Mouse (Mus musculus): ENCODE measurements around the gene Dpep1.
A peak's percentile ranks its signal among the peaks of the same experiment; 100 is the strongest.
"Not testable (repeated sequence)": the region's sequence is repeated elsewhere in the genome, so short reads cannot be mapped to it uniquely, and the experiment has no call there.

Dpep1 gene

DNA sequence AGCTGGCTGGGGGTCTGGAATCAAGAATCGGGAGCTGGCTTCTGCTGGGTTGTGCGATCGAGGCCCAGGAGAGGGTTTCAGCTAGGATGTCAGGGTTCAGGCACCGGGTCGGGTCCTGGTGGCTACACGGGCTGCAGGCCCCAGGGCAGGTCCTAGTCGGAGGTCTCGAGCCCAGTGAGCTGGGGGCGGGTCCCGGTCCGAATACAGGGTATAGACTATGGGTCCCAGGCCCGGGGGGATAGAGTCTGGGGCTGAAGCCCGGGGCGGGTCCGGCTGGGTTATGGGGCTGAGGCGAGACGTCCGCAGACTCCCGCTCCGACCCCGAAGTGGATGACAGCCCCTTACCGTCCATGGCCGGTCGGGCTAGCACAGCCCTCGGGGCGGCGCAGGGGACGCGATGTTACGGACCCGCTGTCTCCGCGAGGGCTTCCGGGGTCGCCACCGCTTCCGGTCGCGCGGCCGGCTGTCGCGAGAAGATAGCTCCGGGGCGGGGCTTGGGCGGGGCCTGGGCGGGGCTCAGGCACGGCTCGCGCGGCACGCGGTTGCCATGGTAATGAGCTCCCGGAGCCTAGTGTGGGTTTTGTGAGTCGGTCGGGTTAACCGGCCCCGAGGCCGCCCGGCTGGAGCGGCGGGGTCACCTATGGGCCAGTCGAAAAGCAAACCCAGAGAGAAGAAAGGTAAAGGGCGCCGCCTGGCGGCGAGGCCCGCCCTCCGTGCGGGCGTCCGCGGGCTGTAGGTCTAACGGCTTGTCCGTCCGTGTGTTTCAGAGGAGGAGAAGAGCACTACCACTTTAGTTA, 26.5 kb downstream of the Dpep1 start, which contains the start of the genes Chmp1a and Spata33:
Gene Chmp1a, minus strand, starts transcription at position 443 of the 797 bp plus-strand sequence.
Gene Spata33, plus strand, starts transcription at position 512 of the 797 bp plus-strand sequence.
- no peak for DNase-seq (ENCODE audit: low spot score)

DNA sequence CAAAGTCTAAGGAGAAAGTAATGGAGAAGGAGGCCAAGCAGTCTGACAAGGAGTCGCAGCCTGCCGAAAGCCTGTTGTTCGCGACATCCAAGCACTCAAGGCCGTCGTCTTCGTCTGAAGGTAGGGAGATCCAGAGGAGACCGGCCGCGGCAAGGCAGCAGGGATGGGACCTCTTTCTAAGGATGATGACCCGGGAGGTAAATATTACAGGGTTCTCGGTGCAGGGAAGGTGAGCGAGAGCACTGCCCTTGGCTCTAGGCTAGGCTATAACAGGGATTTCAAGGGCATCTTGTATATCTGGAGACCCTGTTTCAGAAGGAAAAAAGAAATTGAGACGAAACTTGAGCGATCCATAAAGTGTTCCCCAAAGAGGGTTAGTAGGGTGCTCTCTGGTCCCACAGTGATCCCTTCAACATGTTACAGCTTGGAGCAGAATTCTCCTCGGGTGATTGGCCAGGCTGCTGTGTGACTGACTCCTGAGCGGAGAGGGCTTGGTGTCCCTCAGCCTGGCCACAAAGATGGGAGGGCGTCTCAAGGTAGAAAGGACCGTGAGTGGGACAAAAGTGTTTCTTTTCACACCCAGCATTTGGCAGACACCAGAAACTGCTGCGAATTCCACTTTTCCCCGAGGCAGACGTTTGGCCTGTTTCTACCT, 27.2 kb downstream of the Dpep1 start:
- DNase-seq (ENCODE audit: low spot score) = no peak

DNA sequence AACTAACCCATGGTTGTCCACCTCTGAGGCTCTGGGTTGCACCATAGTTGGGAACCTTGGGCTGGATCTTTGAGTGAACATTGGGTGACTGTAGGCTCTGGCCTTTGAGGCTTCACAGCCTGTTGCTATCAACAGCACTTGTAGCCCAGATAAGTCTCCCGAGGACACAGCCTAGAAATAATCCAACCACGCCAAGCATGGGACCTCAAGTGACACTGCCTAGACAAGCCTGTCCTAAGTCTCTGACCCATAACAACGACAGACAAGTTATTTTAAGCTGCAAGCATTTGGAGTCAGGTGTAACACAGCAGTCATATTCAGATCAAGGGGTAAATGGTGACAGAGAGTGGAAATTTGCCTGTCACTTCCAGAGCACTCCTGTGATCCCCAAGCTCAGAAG, 29.4 kb downstream of the Dpep1 start:
- DNase-seq (ENCODE audit: low spot score) = no peak

DNA sequence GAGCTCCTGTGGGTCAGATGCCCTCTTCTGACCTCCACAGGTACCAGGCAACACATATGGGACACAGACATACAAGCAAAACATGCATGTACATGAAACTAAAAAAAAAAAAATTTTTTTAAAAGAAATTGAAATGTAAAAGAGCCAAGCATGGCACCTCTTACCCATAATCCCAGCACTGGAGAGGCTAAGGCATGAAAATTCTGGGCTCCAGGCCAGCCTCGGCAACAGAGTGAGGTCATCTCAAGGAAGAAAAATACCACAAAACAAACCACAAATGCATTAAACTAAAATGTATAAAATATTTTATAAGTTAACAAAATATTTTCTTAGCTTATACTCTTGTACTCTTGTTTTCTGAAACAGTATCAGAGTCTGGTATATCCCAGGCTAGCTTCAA, 34.9 kb downstream of the Dpep1 start:
- DNase-seq (ENCODE audit: low spot score) = no peak

DNA sequence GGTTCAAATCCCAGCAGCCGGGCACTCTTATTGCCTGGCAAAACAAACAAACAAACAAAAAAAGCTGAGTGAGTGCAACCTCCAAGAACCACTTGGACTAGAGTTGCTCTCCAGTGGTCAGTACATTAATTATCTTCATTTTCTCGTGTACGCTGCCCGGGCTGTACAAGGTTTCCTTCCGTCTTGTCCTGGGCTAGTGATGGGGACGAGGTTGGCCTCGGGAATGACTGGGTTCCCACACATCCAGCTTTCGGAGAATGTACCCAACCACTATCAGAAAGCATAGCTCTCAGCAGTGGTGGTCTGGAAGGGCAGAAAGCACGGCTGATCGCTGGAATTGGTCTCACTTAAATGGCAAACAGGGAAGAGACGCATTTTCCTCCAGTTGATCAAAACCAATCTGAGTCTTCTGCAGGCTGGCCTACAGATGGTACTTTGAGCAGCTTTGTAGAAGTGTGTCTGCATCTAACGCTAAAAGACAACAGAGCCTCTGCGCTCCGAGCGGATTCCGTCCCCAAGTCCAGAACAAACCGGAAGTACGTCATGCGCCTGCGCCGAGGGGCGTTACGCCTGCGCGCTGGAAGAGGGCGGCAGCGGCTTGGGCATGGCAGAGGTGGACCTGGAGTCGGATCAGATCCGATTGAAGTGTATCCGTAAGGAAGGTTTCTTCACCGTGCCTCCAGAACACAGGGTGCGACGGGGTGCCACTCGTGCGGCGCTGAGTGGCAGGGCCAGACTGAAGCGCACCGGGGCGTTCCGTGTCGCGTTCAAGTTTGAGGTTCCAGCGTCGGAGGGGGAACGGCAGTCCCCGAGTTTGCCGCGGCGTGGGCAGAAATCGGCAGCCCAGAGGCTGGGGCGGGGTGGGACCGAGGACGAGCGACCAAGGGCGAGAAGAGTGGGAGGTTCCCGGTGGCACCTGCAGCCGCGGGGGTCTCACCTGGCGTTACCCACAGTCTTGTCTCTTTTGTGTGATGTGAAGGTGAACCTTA, 38.5 kb downstream of the Dpep1 start, which contains the start of gene Cdk10:
Gene Cdk10, plus strand, starts transcription at position 565 of the 989 bp plus-strand sequence.
- peak; percentile 80 for DNase-seq (ENCODE audit: low spot score)

DNA sequence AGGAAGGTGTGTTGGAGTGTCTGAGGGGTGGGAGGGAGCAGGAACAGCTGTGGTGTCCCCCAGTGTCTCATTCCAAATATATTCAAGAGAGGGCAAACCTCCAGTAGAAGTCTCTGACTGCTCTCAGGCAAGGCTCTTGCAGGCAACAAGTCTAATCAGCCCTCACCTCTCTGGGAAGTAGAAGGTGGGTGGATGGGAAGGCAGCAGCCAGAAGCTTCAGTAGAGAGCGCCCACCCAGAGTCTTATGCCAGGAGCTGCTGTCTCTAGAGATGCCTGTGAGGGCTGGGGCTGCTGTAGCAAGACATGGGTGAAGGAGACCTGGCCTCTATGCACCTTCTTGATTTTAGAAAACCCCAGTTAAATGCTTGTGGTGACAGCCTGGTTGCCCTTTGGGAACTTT, 42.4 kb downstream of the Dpep1 start:
- DNase-seq (ENCODE audit: low spot score) = no peak

DNA sequence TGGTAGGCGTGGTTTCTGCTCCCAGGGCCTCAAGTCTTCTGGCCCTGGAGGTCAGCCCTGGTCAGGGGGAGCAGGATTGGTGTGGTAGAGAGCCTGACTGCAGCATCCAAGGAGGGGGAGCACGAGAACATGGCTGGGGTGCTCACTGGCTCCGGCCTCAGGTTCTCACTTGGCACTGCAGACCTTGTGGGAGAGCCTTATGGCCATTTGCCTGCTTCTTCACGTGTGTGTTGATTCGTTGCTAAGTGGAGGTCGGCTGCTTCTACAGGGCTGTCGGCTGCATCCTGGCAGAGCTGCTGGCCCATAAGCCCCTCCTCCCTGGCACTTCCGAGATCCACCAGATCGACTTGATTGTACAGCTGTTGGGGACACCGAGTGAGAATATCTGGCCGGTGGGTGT, 44.3 kb downstream of the Dpep1 start:
- DNase-seq (ENCODE audit: low spot score) = not testable (repeated sequence)

DNA sequence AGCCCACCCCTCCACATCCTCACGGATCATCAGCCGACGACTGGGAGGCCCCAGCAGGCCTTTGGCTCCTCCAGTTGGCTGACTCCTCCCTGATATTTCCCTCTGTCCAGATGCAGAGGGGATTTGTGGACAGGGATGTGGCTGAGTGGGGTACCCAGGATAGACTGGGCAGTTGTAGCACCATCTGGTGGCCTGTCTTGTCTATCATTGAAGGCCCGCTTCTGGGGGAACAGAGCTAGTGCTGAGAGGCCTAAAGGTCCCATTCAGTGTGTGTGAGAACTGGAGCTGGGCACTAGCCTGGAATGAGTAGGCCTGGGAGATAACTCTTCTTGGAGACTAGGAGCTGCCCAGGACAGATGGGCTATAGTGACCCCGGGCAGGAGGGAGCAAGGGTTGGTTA, 45.7 kb downstream of the Dpep1 start:
- no peak for DNase-seq (ENCODE audit: low spot score)

DNA sequence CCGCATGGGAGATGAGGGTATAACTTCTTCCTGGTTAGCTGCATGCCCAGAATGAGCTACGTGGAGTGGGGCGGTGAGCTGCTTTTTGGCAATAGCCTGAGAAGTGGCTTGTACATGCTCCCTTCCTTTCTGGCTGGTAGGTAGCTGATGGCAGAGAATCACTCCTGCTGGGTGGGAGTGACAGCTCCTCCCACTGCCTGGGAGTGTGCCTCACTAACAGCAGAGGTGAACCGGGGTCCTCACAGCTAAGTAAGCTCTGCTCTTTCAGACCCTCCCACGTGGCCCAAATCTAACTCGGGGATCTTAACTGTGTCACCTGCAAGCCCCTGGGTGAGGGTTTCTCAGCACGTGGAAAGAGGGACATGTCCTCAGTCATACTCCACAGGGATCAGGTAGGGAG, 46.5 kb downstream of the Dpep1 start:
- DNase-seq (ENCODE audit: low spot score) = no peak

DNA sequence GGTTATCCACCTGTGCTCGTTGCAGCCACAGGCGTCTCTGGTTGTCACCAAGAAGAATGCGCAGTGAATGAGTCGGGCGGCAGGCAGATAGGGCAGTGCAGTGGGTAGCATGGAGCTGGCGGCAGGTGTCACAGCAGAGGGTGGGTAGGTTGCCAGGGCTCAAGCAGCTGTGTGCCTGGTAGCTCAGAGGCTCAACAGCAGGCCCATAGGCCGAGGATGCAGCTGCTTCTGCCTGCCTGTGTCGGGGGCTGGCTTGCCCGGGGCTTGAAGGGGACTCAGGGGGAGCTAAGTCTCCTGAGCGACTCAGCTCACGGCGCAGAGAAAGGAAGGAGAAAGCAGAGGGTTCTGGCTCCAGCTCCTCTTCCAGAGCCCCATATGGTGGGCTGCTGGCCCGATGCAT, 47.3 kb downstream of the Dpep1 start:
- DNase-seq (ENCODE audit: low spot score) = no peak

DNA sequence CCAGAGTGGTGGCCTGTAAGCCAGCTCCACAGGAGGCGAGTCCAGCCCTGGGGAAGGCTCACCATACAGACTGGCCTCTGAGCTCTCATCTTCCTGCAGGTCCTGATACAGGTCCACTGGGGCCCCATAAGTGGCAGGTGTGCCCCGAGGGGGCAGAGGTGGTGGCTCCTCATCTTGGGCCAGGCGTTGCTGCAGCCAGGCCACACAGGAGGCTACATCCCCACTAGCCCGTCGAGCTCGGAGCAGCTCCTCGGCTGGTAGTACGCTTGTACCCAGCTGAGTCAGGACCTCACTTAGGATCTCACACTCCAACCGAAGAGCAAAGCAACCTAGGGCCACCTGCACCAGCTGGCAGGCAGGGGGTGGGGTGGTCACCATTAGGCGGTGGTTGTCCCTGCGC, 47.7 kb downstream of the Dpep1 start:
- DNase-seq (ENCODE audit: low spot score) = no peak

DNA sequence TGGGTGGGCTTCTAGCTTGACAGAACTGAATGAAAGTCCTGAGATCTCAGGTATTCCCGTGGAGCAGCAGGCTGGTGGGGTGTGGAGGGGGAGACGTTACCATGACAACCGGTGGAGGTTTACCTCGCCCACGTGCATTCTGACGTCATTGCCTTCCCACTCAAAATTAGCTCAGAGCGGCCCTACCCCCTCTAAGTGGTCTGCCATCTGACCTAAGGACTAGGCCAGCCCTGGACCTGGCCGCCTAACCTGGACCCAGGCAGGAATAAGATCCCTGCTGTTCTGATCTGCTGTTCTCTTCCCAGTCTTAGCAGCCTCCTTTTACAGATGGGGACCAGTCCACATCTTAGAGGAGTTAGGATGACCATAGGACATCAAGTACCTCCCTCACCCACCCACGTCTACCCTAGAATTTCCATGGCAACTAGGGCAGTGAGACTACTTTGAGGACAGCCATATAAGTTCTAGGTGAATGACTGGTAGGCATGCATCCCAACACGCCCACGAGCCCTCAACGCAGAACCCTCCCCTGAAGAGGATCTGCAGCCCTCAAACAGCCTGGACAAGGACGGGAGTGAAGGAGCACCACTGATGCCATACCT, 49.0 kb downstream of the Dpep1 start:
- no peak for DNase-seq (ENCODE audit: low spot score)

DNA sequence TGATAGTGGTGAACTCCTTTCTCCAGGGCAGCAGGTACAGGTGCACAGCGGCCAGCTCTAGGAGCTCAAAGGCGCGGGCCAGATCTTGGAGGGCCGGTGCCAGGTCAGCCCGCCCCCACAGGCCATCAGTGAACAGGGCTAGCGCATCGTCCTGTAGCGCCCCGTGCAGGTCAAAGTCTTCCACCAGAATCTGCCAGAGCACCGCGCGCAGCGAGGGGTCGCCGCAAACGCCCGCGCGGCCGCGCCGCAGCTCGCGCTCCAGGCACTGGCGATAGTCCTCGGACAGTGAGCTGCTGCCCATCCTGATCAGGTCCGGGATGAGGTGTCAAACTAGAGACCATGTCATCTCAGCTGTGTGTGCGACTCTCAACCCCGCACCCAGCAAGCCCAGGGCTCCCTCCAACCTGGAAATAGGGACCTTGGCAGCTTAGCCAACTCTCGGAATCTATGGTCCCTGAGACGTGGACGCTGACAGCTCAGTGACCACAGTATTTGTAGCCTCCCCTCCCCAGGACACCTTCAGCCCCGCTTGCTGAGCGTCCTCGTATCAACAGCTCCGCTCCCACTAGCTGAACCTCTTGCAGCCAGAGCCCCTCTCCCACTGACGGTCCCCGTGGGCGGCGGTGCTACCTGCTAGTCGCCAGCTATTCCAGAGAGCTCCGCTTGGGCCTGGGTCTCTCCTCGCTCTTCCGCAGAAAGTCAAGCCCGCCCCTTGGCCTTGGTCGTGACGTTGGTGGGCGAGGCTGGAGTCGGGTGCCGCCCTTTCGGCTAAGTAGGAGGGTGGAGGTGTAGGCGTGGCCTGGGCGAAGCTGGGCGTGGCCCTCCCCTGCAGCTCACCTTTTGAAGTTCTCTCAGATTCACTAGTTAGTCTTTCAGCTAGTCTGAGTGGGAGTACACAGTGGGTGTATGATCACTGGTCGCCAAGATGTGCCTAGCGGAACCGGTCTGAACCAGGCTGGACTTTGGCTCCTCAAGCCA, 49.8 kb downstream of the Dpep1 start, which contains the start of gene Spata2l:
Gene Spata2l, minus strand, starts transcription at position 714 of the 978 bp plus-strand sequence.
- no peak for DNase-seq (ENCODE audit: low spot score)

DNA sequence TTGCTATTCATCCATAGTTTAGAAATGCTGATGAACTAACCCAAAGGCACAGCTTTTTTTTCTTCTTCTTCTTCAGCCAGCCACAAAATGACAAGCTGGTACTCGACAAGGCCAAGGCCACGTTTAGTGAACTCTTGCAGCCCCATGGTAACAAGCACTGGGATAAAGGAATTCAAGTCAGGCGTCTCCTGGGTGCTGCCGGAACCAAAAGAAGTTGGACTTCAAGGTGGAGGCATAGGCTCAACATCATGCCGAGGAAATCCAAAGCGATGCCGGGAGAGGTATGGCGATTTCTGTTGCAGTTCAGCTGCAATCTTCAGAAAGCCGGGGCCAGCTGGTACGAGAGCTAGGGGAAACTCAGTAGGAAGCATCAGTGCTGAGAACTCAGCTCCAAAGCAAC, 53.4 kb downstream of the Dpep1 start:
- DNase-seq (ENCODE audit: low spot score) = no peak

DNA sequence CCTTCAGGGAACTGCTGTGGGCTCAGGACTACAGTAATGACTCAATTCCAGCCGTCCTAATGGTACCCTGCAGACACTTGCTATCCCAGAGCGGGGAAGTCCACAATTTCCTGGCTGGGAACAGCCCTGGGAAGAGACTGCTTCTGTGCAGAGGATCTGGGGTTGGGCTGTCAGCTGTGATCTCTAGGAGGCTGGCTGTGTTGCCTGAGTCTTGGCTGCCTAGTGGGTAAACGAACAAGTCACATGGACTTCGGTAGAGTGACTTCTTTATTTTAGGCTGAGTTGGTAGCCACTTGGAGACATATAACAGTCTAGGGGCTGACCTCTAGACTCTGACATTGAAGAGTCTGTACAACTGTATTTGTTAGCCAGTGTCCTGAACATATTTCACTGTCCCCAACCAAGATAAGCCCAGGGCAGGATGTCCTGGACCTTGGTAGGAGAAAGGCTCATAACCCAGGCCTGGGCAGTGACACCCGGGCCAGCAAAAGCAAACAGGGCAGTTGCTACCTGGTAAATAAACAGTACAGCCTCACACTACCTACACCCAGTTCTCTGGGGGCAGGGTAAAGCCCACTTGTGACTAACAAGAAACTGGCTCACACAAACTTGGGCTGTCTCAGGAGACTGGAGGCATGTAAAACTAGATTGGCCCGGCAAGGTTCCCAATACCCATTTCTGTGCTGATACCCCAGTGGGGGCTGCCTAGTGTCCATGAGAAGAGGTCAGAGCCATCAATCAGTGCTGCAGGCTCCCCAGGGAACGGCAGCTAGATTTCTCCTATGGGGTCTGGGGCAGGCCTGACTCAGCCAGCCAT, 56.3 kb downstream of the Dpep1 start:
- no peak for DNase-seq (ENCODE audit: low spot score)

DNA sequence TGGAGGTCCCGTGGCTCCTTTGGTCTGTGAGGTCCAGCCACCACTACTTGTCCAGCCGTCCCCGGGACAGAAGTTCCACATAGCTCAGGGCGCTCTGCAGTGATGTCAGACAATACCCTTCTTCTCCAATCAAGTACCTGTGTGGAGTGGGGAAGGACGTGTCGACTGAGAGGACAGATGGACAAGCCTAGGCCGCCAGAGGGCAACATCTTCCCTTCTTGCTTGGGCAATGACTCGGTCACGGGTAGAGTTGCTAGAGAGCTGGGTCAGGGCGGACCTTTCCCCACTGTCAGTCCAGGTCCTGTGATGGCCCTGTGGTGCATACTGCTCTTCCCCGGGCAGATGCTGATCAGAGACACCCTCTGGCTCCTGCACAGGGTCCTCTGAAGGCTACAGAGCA, 57.0 kb downstream of the Dpep1 start:
- no peak for DNase-seq (ENCODE audit: low spot score)

DNA sequence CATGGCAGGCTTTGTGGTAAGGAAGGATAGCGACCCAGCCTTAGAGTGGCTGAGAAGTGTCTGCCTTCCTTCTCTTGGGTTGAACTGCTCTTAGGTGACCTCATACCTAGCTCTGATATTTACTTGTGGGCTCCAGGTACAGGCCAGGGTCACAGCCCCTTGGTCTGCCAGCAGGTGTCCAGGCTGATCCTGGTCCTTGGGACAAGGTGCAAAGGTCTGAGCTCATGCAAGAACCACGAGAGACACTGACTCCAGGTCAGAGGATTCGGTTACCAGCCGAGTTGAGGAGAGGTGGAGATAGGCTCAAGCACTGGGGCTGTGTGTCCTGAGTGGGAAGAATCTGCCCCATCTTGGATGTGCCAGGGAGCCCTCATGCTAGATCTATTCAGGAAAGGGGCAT, 58.3 kb downstream of the Dpep1 start:
- no peak for DNase-seq (ENCODE audit: low spot score)

DNA sequence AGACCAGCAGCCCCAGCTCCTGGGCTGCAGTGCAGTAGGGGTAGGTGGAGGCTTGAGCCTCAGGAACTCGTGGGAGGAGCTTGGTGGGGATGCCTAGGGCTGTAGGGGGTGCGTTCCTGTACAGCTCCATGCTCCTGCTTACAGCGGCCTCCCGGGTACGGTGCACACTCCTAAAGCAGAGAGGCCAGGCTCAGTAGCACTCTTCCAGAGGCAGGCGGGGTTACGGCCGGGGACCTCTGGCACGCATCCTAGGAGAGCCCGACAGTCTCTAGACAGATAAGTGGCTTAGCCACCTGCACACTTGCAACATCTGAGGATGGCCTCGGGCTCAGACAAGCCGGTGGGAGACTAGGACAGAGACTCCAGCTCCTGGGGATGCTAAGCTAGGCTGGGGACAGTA, 59.5 kb downstream of the Dpep1 start:
- DNase-seq (ENCODE audit: low spot score) = no peak

DNA sequence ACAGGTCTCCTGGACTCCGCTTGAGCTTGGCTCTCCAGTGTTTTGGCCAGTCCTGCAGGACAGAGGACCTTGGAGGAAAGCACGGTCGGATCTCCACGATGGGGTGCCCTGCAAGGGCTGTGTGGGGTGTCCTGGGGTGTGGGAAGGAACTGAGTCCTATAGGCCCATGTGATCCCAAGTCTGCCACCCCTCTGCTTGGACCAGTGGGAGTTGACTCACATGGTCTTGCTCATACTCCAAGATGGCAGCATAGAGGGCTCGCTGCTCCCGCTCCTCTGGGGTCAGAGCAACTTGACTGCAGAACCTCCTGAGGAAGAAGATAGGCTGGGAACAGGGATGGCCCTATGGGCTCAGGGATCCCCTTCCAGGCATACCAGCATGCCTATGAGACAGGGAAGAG, 61.7 kb downstream of the Dpep1 start:
- DNase-seq (ENCODE audit: low spot score) = no peak

DNA sequence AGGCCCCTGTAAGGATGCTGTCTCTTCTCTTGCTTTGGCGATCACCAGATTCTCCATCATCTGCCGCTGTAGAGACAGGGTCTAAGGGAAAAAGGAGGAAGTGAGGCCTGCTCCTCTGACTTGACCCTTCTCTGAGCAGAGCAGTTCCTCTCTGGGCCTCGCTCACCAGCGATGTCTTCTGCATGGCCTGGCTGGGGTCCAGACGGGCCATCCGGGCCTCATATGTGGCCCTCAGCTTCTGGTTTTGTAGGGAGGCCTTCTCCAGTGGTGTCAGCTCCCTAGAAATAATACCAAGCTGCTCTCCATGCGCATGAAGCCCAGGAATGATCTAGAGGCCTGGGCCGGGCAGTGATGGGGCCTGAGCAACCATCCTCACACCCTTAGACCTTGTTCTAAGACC, 62.6 kb downstream of the Dpep1 start:
- DNase-seq (ENCODE audit: low spot score) = no peak

Measured in layer of hippocampus, adult 9-10 months (tissue).